Mouse (Mus musculus) kidney, adult 2 months (tissue): ENCODE data around the gene Spats2l. TPM values are rescaled to one million over a fixed set of nuclear protein-coding genes. Genes with fewer than 3 reads are reported as not detected.

Experiments
- DNase-seq: peaks from one replicate; pipeline ENCODE4 v3.0.0; 2021
- H3K27ac ChIP-seq: fragments of 200-500 bp; 2 replicates; pipeline ENCODE4 v1.5.1; 2012; ENCODE audit warnings: low read depth, low read length, control low read depth, inconsistent platforms; ENCODE audit not compliant: insufficient read depth
- H3K27me3 ChIP-seq: fragments of 200-500 bp; replicated peaks from 2 replicates; pipeline ENCODE4 v1.6.1; 2012; ENCODE audit warnings: mild to moderate bottlenecking, moderate library complexity, low read length, inconsistent platforms; ENCODE audit not compliant: control insufficient read depth, insufficient read depth
- H3K36me3 ChIP-seq: fragments of 200-500 bp; 2 replicates; pipeline ENCODE4 v1.6.1; 2012; ENCODE audit warnings: mild to moderate bottlenecking, moderate library complexity, low read length, inconsistent platforms; ENCODE audit not compliant: control insufficient read depth, insufficient read depth
- H3K4me1 ChIP-seq: fragments of 200-500 bp; 2 replicates; pipeline ENCODE4 v1.6.1; 2011; ENCODE audit warnings: low read length; ENCODE audit not compliant: control insufficient read depth, insufficient read depth
- H3K4me3 ChIP-seq: fragments of 200-500 bp; 2 replicates; pipeline ENCODE4 v1.5.1; 2011; ENCODE audit warnings: mild to moderate bottlenecking, low read depth, low read length, control low read depth; ENCODE audit not compliant: insufficient read depth
- CTCF ChIP-seq: fragments of 200-500 bp; conservative IDR thresholded peaks from 2 replicates; pipeline ENCODE4 v1.5.1; 2011; ENCODE audit warnings: low read depth, mild to moderate bottlenecking, control low read depth, low read length, moderate library complexity, mixed read lengths; ENCODE audit not compliant: insufficient read depth, insufficient read length
- POLR2A ChIP-seq: fragments of 200-500 bp; IDR thresholded peaks from one replicate; pipeline ENCODE4 v1.6.1; 2011; ENCODE audit warnings: low read depth, low read length, control low read depth
- WGBS: fragments of 180-500 bp; shearing (Covaris S2); methylation state at CpG from one replicate; pipeline ENCODE4 v1.1.7; 2018; 5-methylcytosine and 5-hydroxymethylcytosine counted together
- polyA plus RNA-seq: library from polyadenylated mRNA; depleted of rRNA; stranded (reverse); fragments of >200 nt; gene quantifications from 2 replicates; pipeline ENCODE4 v1.2.3, GENCODE M21; 2012

Spats2l gene
- polyA plus RNA-seq, 1 experiment = 6.9 TPM

GRCm38 (mm10) chr1:57942215-57942614 lies 168.3 kb downstream of the Spats2l start:
- no peak for TF ChIP-seq CTCF
- TF ChIP-seq POLR2A = no peak
- 93% methylated on average over 6 of the region's 6 CpGs for WGBS

GRCm38 (mm10) chr1:57947552-57948347 lies 173.8 kb downstream of the Spats2l start:
- WGBS = 55% methylated on average over 2 of the region's 2 CpGs
- no peaks in the 10 kb centered on the region for H3K36me3 ChIP-seq
- H3K27me3 ChIP-seq = no peaks in the 10 kb centered on the region
- TF ChIP-seq POLR2A (no peak), CTCF (no peak)
- H3K4me1 ChIP-seq = no peaks in the 10 kb centered on the region
- DNase-seq = no peak
- no peak overlapping the region for H3K4me3 ChIP-seq
- no peak overlapping the region for H3K27ac ChIP-seq

More at GRCm38 (mm10) chr1:57942215-57942614, 168.3 kb downstream of the Spats2l start:
- Histone ChIP-seq H3K27ac (no peak overlapping the region), H3K4me3 (no peak overlapping the region), H3K27me3 (no peaks in the 10 kb centered on the region), H3K4me1 (no peaks in the 10 kb centered on the region), H3K36me3 (no peaks in the 10 kb centered on the region)
- no peak for DNase-seq

DNA sequence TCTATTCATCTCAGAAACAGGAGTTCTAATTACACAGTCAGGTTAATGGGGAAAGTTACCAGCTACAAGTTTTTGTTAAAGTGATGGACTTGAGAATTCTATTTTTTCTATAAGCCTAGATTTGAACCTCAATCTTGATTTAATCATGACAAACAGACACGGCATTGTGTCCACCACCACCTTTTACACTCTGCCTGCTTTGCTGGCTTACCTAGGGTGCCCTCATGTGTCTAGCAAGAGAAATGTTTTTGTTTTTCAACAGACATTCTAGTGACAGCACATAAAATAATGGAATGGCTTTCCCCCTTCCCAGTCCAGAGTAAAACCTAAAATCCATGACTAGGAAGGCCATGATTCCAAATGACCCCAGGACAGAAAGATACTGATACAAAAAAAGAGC lies 175.2 kb downstream of the Spats2l start:
- Histone ChIP-seq H3K4me3 (no peak overlapping the region), H3K27ac (no peak overlapping the region), H3K36me3 (no peaks in the 10 kb centered on the region), H3K4me1 (no peaks in the 10 kb centered on the region), H3K27me3 (no peaks in the 10 kb centered on the region)
- TF ChIP-seq CTCF (peak; percentile 56), POLR2A (no peak)
- 14% methylated on average over 1 of the region's 1 CpGs for WGBS
- DNase-seq = peak; percentile 4

DNA sequence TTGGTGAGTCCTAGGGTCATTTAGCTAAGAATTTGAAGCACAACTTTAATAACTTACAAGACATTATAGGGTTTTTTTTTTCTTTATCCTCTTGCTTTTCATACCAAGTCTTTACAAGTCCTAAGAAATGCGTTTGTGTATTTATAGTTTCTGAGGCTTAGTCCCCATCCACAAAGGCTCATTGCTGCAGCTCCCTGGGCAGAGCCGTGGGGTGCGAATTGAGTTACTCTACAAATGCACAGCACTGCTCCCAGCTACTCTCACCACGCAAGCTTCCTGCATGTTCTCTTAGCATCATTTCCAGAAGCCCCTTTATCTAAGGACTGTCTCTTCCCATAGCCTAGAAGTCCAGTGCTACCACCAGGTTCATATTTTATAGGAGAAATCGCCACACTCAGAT lies 175.8 kb downstream of the Spats2l start:
- H3K27me3 ChIP-seq = no peaks in the 10 kb centered on the region
- no peak overlapping the region for H3K4me3 ChIP-seq
- no peaks in the 10 kb centered on the region for H3K36me3 ChIP-seq
- no peaks in the 10 kb centered on the region for H3K4me1 ChIP-seq
- DNase-seq = no peak
- TF ChIP-seq CTCF = no peak
- TF ChIP-seq POLR2A = no peak
- WGBS = 70% methylated on average over 5 of the region's 5 CpGs
- no peak overlapping the region for H3K27ac ChIP-seq

DNA sequence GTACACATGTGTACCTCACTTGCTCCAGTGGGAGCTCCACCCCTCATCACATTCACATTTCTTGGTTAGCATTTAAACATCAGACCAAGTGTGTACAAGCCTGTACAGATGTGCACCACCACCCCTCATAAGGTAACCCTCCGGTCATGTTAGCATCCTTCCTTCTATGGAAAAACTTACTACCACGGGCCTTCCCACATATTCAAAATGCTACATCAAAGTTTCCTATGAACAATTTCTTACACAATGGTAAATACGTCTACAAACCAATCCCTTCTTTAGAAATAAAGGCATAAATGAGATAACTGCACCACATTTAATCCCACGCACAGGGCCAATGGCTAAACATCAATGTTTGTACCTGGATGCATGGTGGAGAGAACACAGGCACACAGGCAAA lies 178.5 kb downstream of the Spats2l start:
- no peaks in the 10 kb centered on the region for H3K36me3 ChIP-seq
- TF ChIP-seq POLR2A (no peak), CTCF (no peak)
- H3K27ac ChIP-seq = no peak overlapping the region
- no peak overlapping the region for H3K4me3 ChIP-seq
- DNase-seq = no peak
- H3K4me1 ChIP-seq = no peaks in the 10 kb centered on the region
- H3K27me3 ChIP-seq = no peaks in the 10 kb centered on the region
- WGBS = 95% methylated on average over 4 of the region's 4 CpGs

GRCm38 (mm10) chr1:57953586-57954375 lies 179.8 kb downstream of the Spats2l start:
- Histone ChIP-seq H3K4me3 (no peak overlapping the region), H3K36me3 (no peaks in the 10 kb centered on the region), H3K27me3 (no peaks in the 10 kb centered on the region), H3K27ac (no peak overlapping the region), H3K4me1 (no peaks in the 10 kb centered on the region)
- 88% methylated on average over 16 of the region's 16 CpGs for WGBS
- no peak for DNase-seq
- TF ChIP-seq POLR2A (no peak), CTCF (no peak)

GRCm38 (mm10) chr1:57954376-57954765 lies 180.4 kb downstream of the Spats2l start:
- DNase-seq = no peak
- 85% methylated on average over 5 of the region's 5 CpGs for WGBS

More at GRCm38 (mm10) chr1:57954376-57954765, 180.4 kb downstream of the Spats2l start:
- Histone ChIP-seq H3K4me3 (no peak overlapping the region), H3K4me1 (no peaks in the 10 kb centered on the region), H3K36me3 (no peaks in the 10 kb centered on the region), H3K27ac (no peak overlapping the region), H3K27me3 (no peaks in the 10 kb centered on the region)
- no peak for TF ChIP-seq CTCF
- TF ChIP-seq POLR2A = no peak
